Mouse (Mus musculus): ENCODE measurements around the gene Gm5592. TPM values are rescaled to one million over a fixed set of nuclear protein-coding genes. Genes with fewer than 3 reads are reported as not detected.
"Not testable (repeated sequence)": the region's sequence is repeated elsewhere in the genome, so short reads cannot be mapped to it uniquely, and the experiment has no call there.

The Gm5592 gene
- total RNA-seq (2012; rRNA removed) (not detected in 2 replicates), total RNA-seq (2014; rRNA removed) (not detected in 2 replicates), polyA plus RNA-seq (2012; ENCODE audit: insufficient read length, low read depth) (not detected in 2 replicates)

DNA sequence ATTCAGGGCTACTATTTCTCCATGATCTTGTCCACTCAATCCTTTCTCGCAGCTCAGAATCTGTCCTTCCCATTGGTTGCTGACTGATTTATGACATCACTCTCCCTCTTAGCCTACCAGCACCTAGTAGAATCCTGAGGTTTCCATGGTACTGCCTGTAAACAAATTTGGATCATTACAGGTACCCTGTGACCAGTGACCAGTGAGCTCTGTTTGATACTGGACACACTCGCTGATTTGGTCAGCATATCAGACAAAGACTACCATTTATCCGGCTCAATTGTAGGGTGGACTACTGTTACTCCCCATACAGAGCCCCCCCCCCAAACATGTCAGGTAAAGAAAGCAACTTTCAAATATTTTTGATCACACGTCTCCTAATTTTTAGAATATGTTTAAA is at the start of gene Gm5592:
Gene Gm5592, plus strand, starts transcription at position 301 of the 400 bp plus-strand sequence.
- in situ Hi-C loops (cut with MboI; ENCODE audit: low pct_ligation_motif_present, low pct_unique_long_range_greater_than_20kb, low sequenced_read_pairs); H3K79me2 ChIP-seq (replicated peaks; ENCODE audit: control insufficient read depth, extremely low read depth, insufficient read depth, poor library complexity, severe bottlenecking); H3K9ac ChIP-seq (ENCODE audit: insufficient read depth, low read depth); H3K36me3 ChIP-seq (replicated peaks in 1 of 2; ENCODE audit: control insufficient read depth in 1 of 2, insufficient read depth in 1 of 2, low read length in 1 of 2); H3K4me1 ChIP-seq (ENCODE audit: control insufficient read depth in 1 of 2, insufficient read depth in 2 of 2); H3K4me2 ChIP-seq (ENCODE audit: insufficient read depth, low read depth, poor library complexity, severe bottlenecking); H3K27ac ChIP-seq (ENCODE audit: insufficient read depth, low read depth); H3K4me3 ChIP-seq (replicated peaks in 1 of 3; ENCODE audit: low read depth in 2 of 3, low read length in 2 of 3, poor library complexity in 1 of 3); dilution Hi-C loops (cut with MboI; ENCODE audit: extremely low pct_ligation_motif_present, extremely low pct_unique_long_range_greater_than_20kb, low sequenced_read_pairs); H3K27me3 ChIP-seq (replicated peaks); DNase-seq (ENCODE audit: extremely low read depth); H3K9me3 ChIP-seq (replicated peaks; ENCODE audit: low read length): not testable (repeated sequence)

DNA sequence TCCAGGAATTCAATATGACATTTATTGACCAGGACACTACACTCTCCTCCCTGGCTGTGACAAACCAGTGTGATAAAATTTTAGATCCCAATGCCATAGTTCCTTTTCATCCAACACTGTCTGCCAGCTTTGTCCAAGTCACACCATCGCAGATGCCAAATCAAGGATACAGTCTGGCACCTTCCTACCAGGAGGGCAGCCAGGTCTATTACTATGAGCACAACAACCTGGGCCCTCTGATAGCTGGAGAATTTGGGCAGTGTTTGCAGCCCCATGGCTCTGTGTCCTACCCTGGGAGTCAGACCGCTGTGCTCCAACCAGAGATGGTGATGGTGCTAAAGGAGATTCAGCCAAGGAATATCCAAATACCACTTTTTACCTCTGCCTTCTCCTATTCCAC is 2.2 kb downstream of the Gm5592 start:
- H3K27ac ChIP-seq (ENCODE audit: insufficient read depth, low read depth); H3K36me3 ChIP-seq (replicated peaks in 1 of 2; ENCODE audit: control insufficient read depth in 1 of 2, insufficient read depth in 1 of 2, low read length in 1 of 2); DNase-seq (ENCODE audit: extremely low read depth); H3K9ac ChIP-seq (ENCODE audit: insufficient read depth, low read depth); H3K9me3 ChIP-seq (replicated peaks; ENCODE audit: low read length); H3K79me2 ChIP-seq (replicated peaks; ENCODE audit: control insufficient read depth, extremely low read depth, insufficient read depth, poor library complexity, severe bottlenecking); dilution Hi-C loops (cut with MboI; ENCODE audit: extremely low pct_ligation_motif_present, extremely low pct_unique_long_range_greater_than_20kb, low sequenced_read_pairs); H3K4me1 ChIP-seq (ENCODE audit: control insufficient read depth in 1 of 2, insufficient read depth in 2 of 2); H3K4me3 ChIP-seq (replicated peaks in 1 of 3; ENCODE audit: low read depth in 2 of 3, low read length in 2 of 3, poor library complexity in 1 of 3); H3K4me2 ChIP-seq (ENCODE audit: insufficient read depth, low read depth, poor library complexity, severe bottlenecking); H3K27me3 ChIP-seq (replicated peaks); in situ Hi-C loops (cut with MboI; ENCODE audit: low pct_ligation_motif_present, low pct_unique_long_range_greater_than_20kb, low sequenced_read_pairs): not testable (repeated sequence)

DNA sequence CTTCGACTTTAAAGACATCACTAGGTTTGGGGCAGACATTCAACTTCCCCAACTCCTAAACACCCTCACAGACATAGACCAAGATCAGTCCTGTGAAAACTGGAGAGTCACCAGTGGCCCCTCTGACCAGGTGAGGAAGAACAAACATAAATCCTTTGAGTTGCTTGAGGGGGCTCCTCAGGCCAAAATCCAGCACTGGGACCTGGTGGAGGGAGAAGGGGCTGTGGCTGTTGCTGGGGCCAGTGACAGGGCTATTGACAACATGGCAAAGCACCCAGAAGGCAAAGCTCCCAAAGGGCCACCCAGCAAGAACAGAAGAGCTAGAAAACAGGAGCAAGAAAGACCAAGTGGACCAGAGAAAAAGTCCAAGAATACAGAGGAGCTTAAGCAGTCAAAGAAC is 4.2 kb downstream of the Gm5592 start:
- not testable (repeated sequence) for H3K27ac ChIP-seq (ENCODE audit: insufficient read depth, low read depth)

DNA sequence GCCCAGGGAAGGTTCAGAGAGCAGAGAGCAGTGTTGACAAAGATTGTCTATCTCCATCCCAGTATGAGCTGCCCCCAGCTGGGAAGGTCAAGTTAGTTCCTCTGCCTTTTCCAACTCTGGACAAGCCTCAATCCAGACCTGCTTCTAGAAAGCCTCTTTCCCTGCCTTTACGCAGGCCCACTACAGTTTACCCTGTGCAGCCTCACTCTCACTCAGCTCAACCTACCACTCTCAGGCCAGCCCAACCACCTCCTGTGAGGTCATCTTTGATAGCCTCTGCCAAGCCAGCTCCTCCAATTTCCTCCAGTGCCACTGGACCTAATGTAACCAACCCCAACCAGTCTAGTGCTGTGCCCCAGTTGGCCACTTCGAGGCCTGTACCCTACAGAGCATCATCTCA is 4.9 kb downstream of the Gm5592 start:
- H3K36me3 ChIP-seq (replicated peaks in 1 of 2; ENCODE audit: control insufficient read depth in 1 of 2, insufficient read depth in 1 of 2, low read length in 1 of 2); H3K9me3 ChIP-seq (replicated peaks; ENCODE audit: low read length); H3K27me3 ChIP-seq (replicated peaks); H3K79me2 ChIP-seq (replicated peaks; ENCODE audit: control insufficient read depth, extremely low read depth, insufficient read depth, poor library complexity, severe bottlenecking); H3K4me1 ChIP-seq (ENCODE audit: control insufficient read depth in 1 of 2, insufficient read depth in 2 of 2); H3K9ac ChIP-seq (ENCODE audit: insufficient read depth, low read depth); H3K4me2 ChIP-seq (ENCODE audit: insufficient read depth, low read depth, poor library complexity, severe bottlenecking); H3K27ac ChIP-seq (ENCODE audit: insufficient read depth, low read depth); DNase-seq (ENCODE audit: extremely low read depth); dilution Hi-C loops (cut with MboI; ENCODE audit: extremely low pct_ligation_motif_present, extremely low pct_unique_long_range_greater_than_20kb, low sequenced_read_pairs); H3K4me3 ChIP-seq (replicated peaks in 1 of 3; ENCODE audit: low read depth in 2 of 3, low read length in 2 of 3, poor library complexity in 1 of 3); in situ Hi-C loops (cut with MboI; ENCODE audit: low pct_ligation_motif_present, low pct_unique_long_range_greater_than_20kb, low sequenced_read_pairs): not testable (repeated sequence)

More for the DNA sequence above, 4.2 kb downstream of the Gm5592 start:
- H3K27me3 ChIP-seq (replicated peaks); in situ Hi-C loops (cut with MboI; ENCODE audit: low pct_ligation_motif_present, low pct_unique_long_range_greater_than_20kb, low sequenced_read_pairs); H3K4me1 ChIP-seq (ENCODE audit: control insufficient read depth in 1 of 2, insufficient read depth in 2 of 2); H3K4me3 ChIP-seq (replicated peaks in 1 of 3; ENCODE audit: low read depth in 2 of 3, low read length in 2 of 3, poor library complexity in 1 of 3); dilution Hi-C loops (cut with MboI; ENCODE audit: extremely low pct_ligation_motif_present, extremely low pct_unique_long_range_greater_than_20kb, low sequenced_read_pairs); H3K79me2 ChIP-seq (replicated peaks; ENCODE audit: control insufficient read depth, extremely low read depth, insufficient read depth, poor library complexity, severe bottlenecking); H3K36me3 ChIP-seq (replicated peaks in 1 of 2; ENCODE audit: control insufficient read depth in 1 of 2, insufficient read depth in 1 of 2, low read length in 1 of 2); H3K9me3 ChIP-seq (replicated peaks; ENCODE audit: low read length); H3K9ac ChIP-seq (ENCODE audit: insufficient read depth, low read depth); H3K4me2 ChIP-seq (ENCODE audit: insufficient read depth, low read depth, poor library complexity, severe bottlenecking); DNase-seq (ENCODE audit: extremely low read depth): not testable (repeated sequence)

All from CH12.LX (cell line).